Mouse (Mus musculus): ENCODE results near the gene Sf3a1. TPM values are rescaled to one million over a fixed set of nuclear protein-coding genes. Genes with fewer than 3 reads are reported as not detected.

The Sf3a1 gene
- polyA plus RNA-seq, 1 experiment from 2014 or later: 65.7 TPM

GRCm38 (mm10) chr11:4143281-4144062, 16.7 kb upstream of the Sf3a1 start:
- Histone ChIP-seq H3K36me3 (peaks cover 89% of the 10 kb centered on the region), H3K9ac (no peak overlapping the region), H3K9me3 (no peaks in the 10 kb centered on the region), H3K27me3 (no peaks in the 10 kb centered on the region), H3K27ac (no peak overlapping the region), H3K4me3 (no peak overlapping the region), H3K4me1 (no peaks in the 10 kb centered on the region; the same call in 1 of the 2 replicates), H3K4me2 (replicated peaks) (no peak overlapping the region)
- ATAC-seq (ENCODE audit: low FRiP score, low read depth): no peak
- WGBS: 86% methylated on average over 21 of the region's 21 CpGs

GRCm38 (mm10) chr11:4146381-4146780, 13.8 kb upstream of the Sf3a1 start:
- no peaks in the 10 kb centered on the region for H3K9me3 ChIP-seq
- ATAC-seq (ENCODE audit: low FRiP score, low read depth): 0 out of 2 replicates have a peak, but pooled peaks have one; percentile 28
- 77% methylated on average over 6 of the region's 6 CpGs for WGBS

GRCm38 (mm10) chr11:4147098-4147497, 13.1 kb upstream of the Sf3a1 start:
- no peak overlapping the region for H3K4me3 ChIP-seq
- H3K4me1 ChIP-seq: no peaks in the 10 kb centered on the region; the same call in 1 of the 2 replicates
- H3K27me3 ChIP-seq: no peaks in the 10 kb centered on the region
- H3K9me3 ChIP-seq: no peaks in the 10 kb centered on the region
- no peak for ATAC-seq (ENCODE audit: low FRiP score, low read depth)
- H3K27ac ChIP-seq: no peak overlapping the region
- H3K9ac ChIP-seq: no peak overlapping the region
- H3K4me2 ChIP-seq (replicated peaks): no peak overlapping the region
- H3K36me3 ChIP-seq: peaks cover 72% of the 10 kb centered on the region
- WGBS: 81% methylated on average over 10 of the region's 10 CpGs

More at GRCm38 (mm10) chr11:4146381-4146780, 13.8 kb upstream of the Sf3a1 start:
- Histone ChIP-seq H3K4me3 (no peak overlapping the region), H3K4me1 (no peaks in the 10 kb centered on the region; the same call in 1 of the 2 replicates), H3K4me2 (replicated peaks) (no peak overlapping the region), H3K27me3 (no peaks in the 10 kb centered on the region), H3K36me3 (peaks cover 75% of the 10 kb centered on the region), H3K9ac (peak overlapping the region; percentile 25; the same call in 1 of the 2 replicates), H3K27ac (no peak overlapping the region)

GRCm38 (mm10) chr11:4148120-4148519, 12.0 kb upstream of the Sf3a1 start:
- no peaks in the 10 kb centered on the region for H3K9me3 ChIP-seq
- H3K9ac ChIP-seq: peak overlapping the region; percentile 13; the same call in 1 of the 2 replicates
- H3K4me3 ChIP-seq: no peak overlapping the region
- H3K36me3 ChIP-seq: peaks cover 61% of the 10 kb centered on the region
- no peak for ATAC-seq (ENCODE audit: low FRiP score, low read depth)
- no peaks in the 10 kb centered on the region; the same call in 1 of the 2 replicates for H3K4me1 ChIP-seq
- no peaks in the 10 kb centered on the region for H3K27me3 ChIP-seq
- no peak overlapping the region for H3K4me2 ChIP-seq (replicated peaks)
- 86% methylated on average over 5 of the region's 5 CpGs for WGBS
- no peak overlapping the region for H3K27ac ChIP-seq

- Histone ChIP-seq H3K4me2 (replicated peaks) (no peak overlapping the region), H3K27me3 (no peaks in the 10 kb centered on the region), H3K36me3 (peaks cover 56% of the 10 kb centered on the region), H3K4me3 (no peak overlapping the region), H3K27ac (no peak overlapping the region), H3K9ac (0 out of 2 replicates have a peak overlapping the region, but pooled peaks have one; percentile 13), H3K9me3 (no peaks in the 10 kb centered on the region), H3K4me1 (no peaks in the 10 kb centered on the region; the same call in 1 of the 2 replicates)
- 84% methylated on average over 9 of the region's 9 CpGs for WGBS
- ATAC-seq (ENCODE audit: low FRiP score, low read depth): no peak
These were observed 11.5 kb upstream of the Sf3a1 start for GRCm38 (mm10) chr11:4148536-4149156.

- WGBS: 83% methylated on average over 6 of the region's 6 CpGs
- no peaks in the 10 kb centered on the region for H3K27me3 ChIP-seq
- H3K9me3 ChIP-seq: no peaks in the 10 kb centered on the region
- no peak overlapping the region for H3K9ac ChIP-seq
- no peak for ATAC-seq (ENCODE audit: low FRiP score, low read depth)
- H3K36me3 ChIP-seq: peaks cover 47% of the 10 kb centered on the region
- no peak overlapping the region for H3K4me3 ChIP-seq
- no peaks in the 10 kb centered on the region; the same call in 1 of the 2 replicates for H3K4me1 ChIP-seq
- no peak overlapping the region for H3K27ac ChIP-seq
- H3K4me2 ChIP-seq (replicated peaks): no peak overlapping the region
These were observed 10.3 kb upstream of the Sf3a1 start for GRCm38 (mm10) chr11:4149886-4150285.

- H3K27me3 ChIP-seq: no peaks in the 10 kb centered on the region
- H3K9me3 ChIP-seq: no peaks in the 10 kb centered on the region
- peaks cover 22% of the 10 kb centered on the region for H3K36me3 ChIP-seq
- H3K27ac ChIP-seq: no peak overlapping the region
- no peak for ATAC-seq (ENCODE audit: low FRiP score, low read depth)
- peaks cover under 1% of the 10 kb centered on the region for H3K4me1 ChIP-seq
- H3K9ac ChIP-seq: no peak overlapping the region
- H3K4me2 ChIP-seq (replicated peaks): no peak overlapping the region
- H3K4me3 ChIP-seq: no peak overlapping the region
- WGBS: 92% methylated on average over 7 of the region's 7 CpGs
These were observed 6.5 kb upstream of the Sf3a1 start for GRCm38 (mm10) chr11:4153694-4154093.

- Histone ChIP-seq H3K4me1 (peaks cover 14% of the 10 kb centered on the region), H3K9me3 (no peaks in the 10 kb centered on the region), H3K27me3 (no peaks in the 10 kb centered on the region), H3K9ac (no peak overlapping the region), H3K4me3 (no peak overlapping the region), H3K27ac (no peak overlapping the region), H3K36me3 (peaks cover 12% of the 10 kb centered on the region), H3K4me2 (replicated peaks) (no peak overlapping the region)
- no peak for ATAC-seq (ENCODE audit: low FRiP score, low read depth)
- WGBS: 55% methylated on average over 5 of the region's 5 CpGs
These were observed 4.5 kb upstream of the Sf3a1 start for GRCm38 (mm10) chr11:4155641-4156040.

GRCm38 (mm10) chr11:4158676-4159075, 1.5 kb upstream of the Sf3a1 start:
- Histone ChIP-seq H3K4me2 (replicated peaks) (peak overlapping the region; percentile 87; the same call in 1 of the 2 replicates), H3K4me3 (peak overlapping the region; percentile 75; the same call in 1 of the 2 replicates), H3K27ac (no peak overlapping the region), H3K4me1 (peaks cover 34% of the 10 kb centered on the region), H3K9me3 (no peaks in the 10 kb centered on the region), H3K36me3 (peaks cover 32% of the 10 kb centered on the region), H3K9ac (peak overlapping the region; percentile 1; the same call in 1 of the 2 replicates), H3K27me3 (no peaks in the 10 kb centered on the region)
- 88% methylated on average over 3 of the region's 3 CpGs for WGBS
- ATAC-seq (ENCODE audit: low FRiP score, low read depth): no peak

- Histone ChIP-seq H3K27me3 (no peaks in the 10 kb centered on the region), H3K36me3 (peaks cover 48% of the 10 kb centered on the region), H3K9me3 (no peaks in the 10 kb centered on the region), H3K4me2 (replicated peaks) (peak overlapping the region; percentile 87), H3K4me3 (peak overlapping the region; percentile 75), H3K4me1 (peaks cover 47% of the 10 kb centered on the region), H3K9ac (peak overlapping the region; percentile 81), H3K27ac (peak overlapping the region; percentile 69; the same call in 1 of the 2 replicates)
- WGBS: 7% methylated on average over 15 of the region's 15 CpGs
- ATAC-seq (ENCODE audit: low FRiP score, low read depth): no peak
These were observed 769 bp downstream of the Sf3a1 start for GRCm38 (mm10) chr11:4160758-4161480.

GRCm38 (mm10) chr11:4164701-4165100, 4.6 kb downstream of the Sf3a1 start:
- H3K4me1 ChIP-seq: peaks cover 36% of the 10 kb centered on the region
- H3K27me3 ChIP-seq: no peaks in the 10 kb centered on the region
- H3K4me2 ChIP-seq (replicated peaks): no peak overlapping the region
- no peak overlapping the region for H3K27ac ChIP-seq
- ATAC-seq (ENCODE audit: low FRiP score, low read depth): no peak
- H3K9ac ChIP-seq: peak overlapping the region; percentile 5; the same call in 1 of the 2 replicates
- peaks cover 86% of the 10 kb centered on the region for H3K36me3 ChIP-seq
- WGBS: 71% methylated on average over 2 of the region's 2 CpGs
- H3K9me3 ChIP-seq: no peaks in the 10 kb centered on the region
- H3K4me3 ChIP-seq: no peak overlapping the region

All from limb, embryonic 13.5 days (tissue).